Mouse (Mus musculus) liver, postnatal 0 days (tissue): ENCODE results near the gene Oas1g. TPM values are rescaled to one million over a fixed set of nuclear protein-coding genes. Genes with fewer than 3 reads are reported as not detected.
A peak's percentile ranks its signal among the peaks of the same experiment; 100 is the strongest.
"Not testable (repeated sequence)": the region's sequence is repeated elsewhere in the genome, so short reads cannot be mapped to it uniquely, and the experiment has no call there.

Experiments used
- ATAC-seq: fragments of 200-750 bp; cut with Nextera tagmentation; 2 replicates; pipeline ENCODE4 v1.8.0; 2017; ENCODE audit warnings: mild to moderate bottlenecking, moderate library complexity
- DNase-seq: peaks from one replicate; pipeline ENCODE4 v3.0.0-alpha.2; 2016
- H3K27ac ChIP-seq: fragments of 300-500 bp; sonication (generic); 2 replicates; pipeline ENCODE4 v1.5.1; 2014; ENCODE audit warnings: antibody characterized with exemption, moderate library complexity, mild to moderate bottlenecking, low read depth
- H3K27me3 ChIP-seq: fragments of 300-500 bp; sonication (generic); 2 replicates; pipeline ENCODE4 v1.6.1; 2014; ENCODE audit warnings: low read length, control low read depth, mixed read lengths; ENCODE audit not compliant: insufficient read depth
- H3K36me3 ChIP-seq: fragments of 300-500 bp; sonication (generic); replicated peaks from 2 replicates; pipeline ENCODE4 v1.6.1; 2014; ENCODE audit warnings: mild to moderate bottlenecking, control low read depth, low read length, moderate library complexity, mixed read lengths; ENCODE audit not compliant: insufficient read depth
- H3K4me1 ChIP-seq: fragments of 300-500 bp; sonication (generic); 2 replicates; pipeline ENCODE4 v1.6.1; 2014; ENCODE audit warnings: antibody characterized with exemption, mild to moderate bottlenecking, control low read depth; ENCODE audit not compliant: insufficient read depth
- H3K4me2 ChIP-seq: fragments of 300-500 bp; sonication (generic); 2 replicates; pipeline ENCODE4 v1.6.1; 2014; ENCODE audit warnings: low read depth, mild to moderate bottlenecking, low read length, moderate library complexity, mixed read lengths
- H3K4me3 ChIP-seq: fragments of 300-500 bp; sonication (generic); 2 replicates; pipeline ENCODE4 v1.5.1; 2014; ENCODE audit warnings: low read depth, low read length
- H3K9ac ChIP-seq: fragments of 300-500 bp; sonication (generic); replicated peaks from 2 replicates; pipeline ENCODE4 v1.6.1; 2014; ENCODE audit warnings: mild to moderate bottlenecking, moderate library complexity
- H3K9me3 ChIP-seq: fragments of 300-500 bp; sonication (generic); 2 replicates; pipeline ENCODE4 v1.6.1; 2016; ENCODE audit warnings: mild to moderate bottlenecking, control low read depth, low read length, mixed read lengths
- CTCF ChIP-seq: sonication (generic); IDR thresholded peaks from 2 replicates; pipeline ENCODE4 v1.5.1; 2016; ENCODE audit warnings: antibody characterized with exemption, low read depth
- EP300 ChIP-seq: IDR thresholded peaks from 2 replicates; pipeline ENCODE4 v1.6.1; 2016; ENCODE audit warnings: antibody characterized with exemption, low read depth, mild to moderate bottlenecking
- WGBS: fragments of 180-500 bp; shearing (Covaris S2); extraction: QIAGEN DNeasy Blood & Tissue Kit; methylation state at CpG from one replicate; pipeline ENCODE4 v1.1.7; 2014; ENCODE audit not compliant: insufficient replicate concordance; 5-methylcytosine and 5-hydroxymethylcytosine counted together
- polyA plus RNA-seq: library from polyadenylated mRNA; unstranded; fragments of >200 nt; fragmentation: Nextera tagmentation; extraction: Ambion mirVana; gene quantifications from 2 replicates; pipeline ENCODE4 v1.2.1, GENCODE M21; 2015

Gene Oas1g
- polyA plus RNA-seq, 1 experiment from 2014 or later: 2.9 TPM

GRCm38 (mm10) chr5:120914204-120914603, 26.8 kb upstream of the Oas1g start, which contains the start of gene Oas1d:
Gene Oas1d, plus strand, starts transcription at chr5:120914536.
- WGBS: 42% methylated on average over 8 of the region's 8 CpGs
- not testable (repeated sequence) for H3K4me3 ChIP-seq, H3K27ac ChIP-seq, H3K4me1 ChIP-seq, H3K27me3 ChIP-seq, H3K4me2 ChIP-seq, DNase-seq, ATAC-seq, H3K9me3 ChIP-seq, H3K9ac ChIP-seq, H3K36me3 ChIP-seq
- 0 out of 2 replicates have a peak, but pooled peaks have one; percentile 25 for TF ChIP-seq CTCF

- TF ChIP-seq CTCF (no peak), EP300 (no peak)
- ATAC-seq (no peak), DNase-seq (no peak)
- 50% methylated on average over 7 of the region's 7 CpGs for WGBS
- no peak overlapping the region for H3K4me3 ChIP-seq
- no peaks in the 10 kb centered on the region for H3K27me3 ChIP-seq
- no peak overlapping the region for H3K9ac ChIP-seq
- H3K4me2 ChIP-seq: no peak overlapping the region
- no peaks in the 10 kb centered on the region for H3K9me3 ChIP-seq
- no peaks in the 10 kb centered on the region for H3K4me1 ChIP-seq
- H3K27ac ChIP-seq: no peak overlapping the region
- no peaks in the 10 kb centered on the region for H3K36me3 ChIP-seq
These were observed 20.9 kb upstream of the Oas1g start for GRCm38 (mm10) chr5:120908196-120908920.

- ATAC-seq: peak; percentile 27; the same call in 1 of the 2 replicates
- 0 out of 2 replicates have a peak within 1 kb of the TSS, but pooled peaks have one; percentile 29 for H3K27ac ChIP-seq
- not testable (repeated sequence) for H3K4me1 ChIP-seq, H3K27me3 ChIP-seq, DNase-seq, H3K9me3 ChIP-seq, H3K36me3 ChIP-seq
- WGBS: 35% methylated on average over 8 of the region's 12 CpGs
- H3K9ac ChIP-seq: peak within 1 kb of the TSS; percentile 53
- H3K4me3 ChIP-seq: peak within 1 kb of the TSS; percentile 43
- peak within 1 kb of the TSS; percentile 61 for H3K4me2 ChIP-seq
These were observed 19.6 kb upstream of the Oas1g start, which contains the start of gene Oas1a for GRCm38 (mm10) chr5:120906791-120907733. Gene Oas1a, minus strand, starts transcription at chr5:120907521.

GRCm38 (mm10) chr5:120902056-120902455, 14.6 kb upstream of the Oas1g start:
- Histone ChIP-seq H3K9ac (no peak overlapping the region), H3K9me3 (no peaks in the 10 kb centered on the region), H3K27ac (no peak overlapping the region), H3K4me3 (no peak overlapping the region), H3K4me2 (no peak overlapping the region), H3K27me3 (no peaks in the 10 kb centered on the region), H3K4me1 (no peaks in the 10 kb centered on the region), H3K36me3 (no peaks in the 10 kb centered on the region)
- WGBS: 88% methylated on average over 5 of the region's 5 CpGs
- TF ChIP-seq CTCF (no peak), EP300 (no peak)
- ATAC-seq (no peak), DNase-seq (no peak)

GRCm38 (mm10) chr5:120900666-120901065, 13.3 kb upstream of the Oas1g start:
- Histone ChIP-seq H3K9me3 (no peaks in the 10 kb centered on the region), H3K4me3 (no peak overlapping the region), H3K36me3 (no peaks in the 10 kb centered on the region), H3K27me3 (no peaks in the 10 kb centered on the region), H3K4me2 (no peak overlapping the region), H3K9ac (no peak overlapping the region), H3K27ac (no peak overlapping the region), H3K4me1 (no peaks in the 10 kb centered on the region)
- TF ChIP-seq EP300 (no peak), CTCF (no peak)
- DNase-seq: no peak
- WGBS: 50% methylated on average over 1 of the region's 1 CpGs
- ATAC-seq: no peak

- no peak for ATAC-seq
- no peak for TF ChIP-seq CTCF
- no peak for TF ChIP-seq EP300
- DNase-seq: no peak
- Histone ChIP-seq H3K36me3 (no peaks in the 10 kb centered on the region), H3K4me2 (no peak overlapping the region), H3K27me3 (no peaks in the 10 kb centered on the region), H3K4me1 (no peaks in the 10 kb centered on the region), H3K9me3 (no peaks in the 10 kb centered on the region), H3K9ac (no peak overlapping the region), H3K4me3 (no peak overlapping the region), H3K27ac (no peak overlapping the region)
These were observed 11.3 kb upstream of the Oas1g start for GRCm38 (mm10) chr5:120898726-120899125.
